Mouse (Mus musculus): Measurements from ENCODE around the gene Pdik1l.

Pdik1l gene

DNA sequence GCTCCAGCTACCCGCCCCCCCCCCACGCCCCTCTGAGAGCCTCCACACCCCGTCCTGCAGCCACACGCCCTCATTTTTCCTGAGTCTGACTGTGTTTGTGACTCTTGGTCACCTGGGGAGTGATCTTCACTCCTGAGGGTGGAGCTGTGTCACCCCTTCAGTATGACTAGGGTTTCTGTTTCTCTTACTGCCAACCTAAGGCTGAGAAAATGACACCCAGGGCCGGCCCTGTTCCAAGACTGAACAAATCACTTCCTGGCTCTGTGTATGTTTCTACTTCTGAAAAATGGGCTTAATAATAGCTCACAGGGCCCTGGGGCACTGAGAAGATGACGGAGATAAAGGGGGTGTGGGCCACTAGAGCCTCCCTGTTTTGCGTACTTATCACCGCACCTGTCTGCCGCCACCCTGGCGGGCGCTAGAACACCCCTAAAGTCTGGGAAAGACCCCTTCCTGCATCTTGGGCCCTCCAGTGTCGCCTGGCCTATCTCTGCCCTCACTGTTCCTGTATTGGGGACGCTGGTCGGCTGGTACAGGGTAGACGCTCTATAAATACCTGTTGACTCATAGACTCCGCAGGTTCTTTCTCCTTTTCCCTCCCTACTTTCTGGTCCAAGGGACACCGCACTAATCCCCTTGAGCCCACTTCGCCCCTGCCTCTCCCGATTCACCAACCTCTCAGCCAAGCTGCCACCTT lies 50.0 kb downstream of the Pdik1l start:
- DNase-seq = no peak

DNA sequence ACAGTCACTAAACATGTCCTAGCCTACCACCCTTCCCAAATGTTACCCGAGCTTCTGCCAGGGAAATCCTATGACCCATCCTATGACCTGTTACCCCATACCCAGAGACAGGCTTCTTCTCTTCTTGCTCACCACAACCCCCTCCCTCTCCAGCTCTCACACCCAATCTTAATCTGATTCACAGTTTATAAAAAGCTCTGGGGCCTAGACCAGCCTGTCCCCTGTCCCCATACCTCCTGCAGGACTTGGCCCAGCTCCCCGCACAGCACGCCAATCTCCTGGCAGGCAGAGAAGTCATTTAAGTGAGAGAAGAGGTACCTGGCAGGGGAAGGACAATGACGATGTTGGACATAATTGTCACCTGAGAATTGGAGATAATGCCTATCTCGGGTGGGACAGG lies 52.8 kb downstream of the Pdik1l start:
- no peak for DNase-seq

- DNase-seq = no peak
Measured at GRCm38 (mm10) chr4:134230431-134230830, 57.3 kb downstream of the Pdik1l start.

- no peak for DNase-seq
Measured at GRCm38 (mm10) chr4:134227194-134227593, 60.5 kb downstream of the Pdik1l start, which contains the start of gene Catsper4. TSS of gene Catsper4 (minus strand) at chr4:134227383.

Measured in cerebellum, postnatal 36 days (tissue).